Mouse (Mus musculus) splenic B cell, adult 2 months (primary cell): Measurements from ENCODE around the gene Cpeb3.
"Not testable (repeated sequence)": the region's sequence is repeated elsewhere in the genome, so short reads cannot be mapped to it uniquely, and the experiment has no call there.

Experiments used
- DNase-seq: peaks from one replicate; pipeline ENCODE4 v3.0.0-alpha.2; 2011; ENCODE audit warnings: low read depth, low spot score
- H3K27me3 ChIP-seq: 2 replicates; pipeline ENCODE4 v1.6.1; 2012; ENCODE audit warnings: mild to moderate bottlenecking, low read length, moderate library complexity, mixed read lengths; ENCODE audit not compliant: control insufficient read depth, poor library complexity, insufficient read depth, severe bottlenecking
- H3K36me3 ChIP-seq: 2 replicates; pipeline ENCODE4 v1.6.1; 2012; ENCODE audit warnings: mild to moderate bottlenecking, low read length, moderate library complexity, mixed read lengths; ENCODE audit not compliant: control insufficient read depth, poor library complexity, insufficient read depth, severe bottlenecking

The Cpeb3 gene

GRCm38 (mm10) chr19:37225197-37225862 is 16.9 kb upstream of the Cpeb3 start:
- DNase-seq, result no peak
- Histone ChIP-seq H3K36me3 (peaks cover 8% of the 10 kb centered on the region; the same call in 1 of the 2 replicates), H3K27me3 (no peaks in the 10 kb centered on the region)

GRCm38 (mm10) chr19:37214711-37215110 is 6.3 kb upstream of the Cpeb3 start:
- DNase-seq, result no peak
- Histone ChIP-seq H3K36me3 (0 out of 2 replicates have a peak, but pooled peaks cover 5% of the 10 kb centered on the region), H3K27me3 (no peaks in the 10 kb centered on the region)

- 0 out of 2 replicates have a peak, but pooled peaks cover 2% of the 10 kb centered on the region for H3K36me3 ChIP-seq
- no peak for DNase-seq
- H3K27me3 ChIP-seq, result no peaks in the 10 kb centered on the region
These were observed 3.0 kb upstream of the Cpeb3 start for GRCm38 (mm10) chr19:37211416-37211815.

GRCm38 (mm10) chr19:37210457-37210856 is 2.1 kb upstream of the Cpeb3 start:
- Histone ChIP-seq H3K36me3 (0 out of 2 replicates have a peak, but pooled peaks cover 2% of the 10 kb centered on the region), H3K27me3 (no peaks in the 10 kb centered on the region)
- no peak for DNase-seq

GRCm38 (mm10) chr19:37209467-37210128 is 1.2 kb upstream of the Cpeb3 start:
- Histone ChIP-seq H3K27me3 (no peaks in the 10 kb centered on the region), H3K36me3 (0 out of 2 replicates have a peak, but pooled peaks cover 2% of the 10 kb centered on the region)
- peak; percentile 17 for DNase-seq

- 0 out of 2 replicates have a peak, but pooled peaks cover 2% of the 10 kb centered on the region for H3K36me3 ChIP-seq
- H3K27me3 ChIP-seq, result no peaks in the 10 kb centered on the region
- DNase-seq, result no peak
These were observed 585 bp upstream of the Cpeb3 start for GRCm38 (mm10) chr19:37208986-37209385.

GRCm38 (mm10) chr19:37207303-37208175 is 862 bp downstream of the Cpeb3 start, which contains the start of gene March5:
Gene March5 (plus strand): TSS chr19:37207543.
- peak; percentile 88 for DNase-seq
- H3K27me3 ChIP-seq, result no peaks in the 10 kb centered on the region

GRCm38 (mm10) chr19:37206641-37207302 is 1.6 kb downstream of the Cpeb3 start:
- DNase-seq, result peak; percentile 46
- Histone ChIP-seq H3K27me3 (no peaks in the 10 kb centered on the region), H3K36me3 (no peaks in the 10 kb centered on the region)

More at GRCm38 (mm10) chr19:37207303-37208175, 862 bp downstream of the Cpeb3 start, which contains the start of gene March5:
- no peaks in the 10 kb centered on the region for H3K36me3 ChIP-seq

- H3K36me3 ChIP-seq, H3K27me3 ChIP-seq, DNase-seq: not testable (repeated sequence)
These were observed 3.2 kb downstream of the Cpeb3 start for GRCm38 (mm10) chr19:37205155-37205554.

GRCm38 (mm10) chr19:37203371-37203770 is 5.0 kb downstream of the Cpeb3 start:
- Histone ChIP-seq H3K27me3 (no peaks in the 10 kb centered on the region), H3K36me3 (no peaks in the 10 kb centered on the region)
- no peak for DNase-seq

- Histone ChIP-seq H3K36me3 (no peaks in the 10 kb centered on the region), H3K27me3 (no peaks in the 10 kb centered on the region)
- DNase-seq, result no peak
These were observed 8.5 kb downstream of the Cpeb3 start for GRCm38 (mm10) chr19:37199889-37200288.

GRCm38 (mm10) chr19:37198165-37198880 is 10.1 kb downstream of the Cpeb3 start:
- no peak for DNase-seq
- H3K27me3 ChIP-seq, result no peaks in the 10 kb centered on the region; the same call in 1 of the 2 replicates
- no peaks in the 10 kb centered on the region for H3K36me3 ChIP-seq

GRCm38 (mm10) chr19:37192475-37193058 is 15.8 kb downstream of the Cpeb3 start:
- Histone ChIP-seq H3K27me3 (no peaks in the 10 kb centered on the region; the same call in 1 of the 2 replicates), H3K36me3 (no peaks in the 10 kb centered on the region)
- DNase-seq, result no peak
